Mouse (Mus musculus): ENCODE results near the gene Glb1. TPM values are rescaled to one million over a fixed set of nuclear protein-coding genes. Genes with fewer than 3 reads are reported as not detected.

The Glb1 gene
- total and polyA plus RNA-seq, 3 experiments = 7.0 to 15.7 TPM; not detected in 1

DNA sequence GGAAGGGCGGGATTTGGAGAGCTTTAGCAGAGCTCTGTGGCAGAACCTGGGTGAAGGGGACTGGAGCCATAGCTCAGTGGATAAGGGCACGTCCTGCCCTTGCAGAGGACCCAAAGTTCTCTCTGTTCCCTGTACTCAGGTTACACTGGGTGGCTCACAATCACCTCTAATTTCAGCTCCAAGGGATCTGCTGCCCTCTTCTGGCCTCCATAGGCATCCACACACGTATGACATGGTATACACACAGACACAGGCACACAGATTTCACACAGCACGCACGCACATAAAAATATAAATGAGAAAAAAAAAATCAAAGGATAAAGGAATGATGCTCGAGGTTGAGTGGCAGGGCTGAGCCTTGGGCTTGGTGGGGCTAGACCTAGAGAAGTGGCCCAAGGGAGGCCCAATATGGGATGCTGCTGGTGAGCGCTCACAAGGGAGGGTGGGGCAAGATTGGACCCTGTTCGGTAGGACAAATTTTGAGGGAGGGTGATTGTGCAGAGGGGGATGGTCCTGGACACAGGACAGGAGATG, 11.4 kb upstream of the Glb1 start:
- Histone ChIP-seq H3K79me2 (ENCODE audit: control insufficient read depth, insufficient read depth, low read length, poor library complexity) (peaks cover 8% of the 10 kb centered on the region), H3K9ac (ENCODE audit: control insufficient read depth, low read depth, low read length, poor library complexity, severe bottlenecking) (no peak overlapping the region), H3K4me3 (ENCODE audit: control insufficient read depth in 1 of 2, insufficient read depth in 1 of 2, low read depth in 2 of 2, low read length in 2 of 2) (peak overlapping the region; percentile 71 to 81; a peak in 3 of 4 replicates), H3K27me3 (ENCODE audit: control insufficient read depth in 1 of 2, insufficient read depth in 2 of 2, low read length in 2 of 2) (no peaks in the 10 kb centered on the region), H3K36me3 (ENCODE audit: control insufficient read depth in 1 of 2, insufficient read depth in 2 of 2, low read length in 2 of 2) (peaks cover 0 to 7% of the 10 kb centered on the region in 2 experiments; a peak in 2 of 4 replicates), H3K9me3 (replicated peaks; ENCODE audit: insufficient read depth, low read length) (no peaks in the 10 kb centered on the region), H3K27ac (ENCODE audit: control insufficient read depth, low read depth, low read length) (no peak overlapping the region), H3K4me1 (ENCODE audit: control insufficient read depth in 1 of 2, insufficient read depth in 2 of 2, low read length in 2 of 2) (peaks cover 5 to 10% of the 10 kb centered on the region in 2 experiments; a peak in 2 of 4 replicates)
- TF ChIP-seq SMC3 (IDR thresholded peaks at IDR 0.05; ENCODE audit: low read depth, low read length) (0 out of 2 replicates have a peak, but pooled peaks have one; percentile 15), MYB (IDR thresholded peaks at IDR 0.05; ENCODE audit: low read depth, low read length) (no peak), CTCF (IDR thresholded peaks at IDR 0.05 in 2 of 3, conservative IDR thresholded peaks at IDR 0.05 in 1 of 3; ENCODE audit: control insufficient read depth in 1 of 3, insufficient read depth in 1 of 3, low read depth in 2 of 3, low read length in 3 of 3, poor library complexity in 1 of 3, severe bottlenecking in 1 of 3) (peak; percentile 26 to 48 (median 40); a peak in 5 of 6 replicates)
- DNase-seq (ENCODE audit: low read depth, low spot score) = peak; percentile 64

DNA sequence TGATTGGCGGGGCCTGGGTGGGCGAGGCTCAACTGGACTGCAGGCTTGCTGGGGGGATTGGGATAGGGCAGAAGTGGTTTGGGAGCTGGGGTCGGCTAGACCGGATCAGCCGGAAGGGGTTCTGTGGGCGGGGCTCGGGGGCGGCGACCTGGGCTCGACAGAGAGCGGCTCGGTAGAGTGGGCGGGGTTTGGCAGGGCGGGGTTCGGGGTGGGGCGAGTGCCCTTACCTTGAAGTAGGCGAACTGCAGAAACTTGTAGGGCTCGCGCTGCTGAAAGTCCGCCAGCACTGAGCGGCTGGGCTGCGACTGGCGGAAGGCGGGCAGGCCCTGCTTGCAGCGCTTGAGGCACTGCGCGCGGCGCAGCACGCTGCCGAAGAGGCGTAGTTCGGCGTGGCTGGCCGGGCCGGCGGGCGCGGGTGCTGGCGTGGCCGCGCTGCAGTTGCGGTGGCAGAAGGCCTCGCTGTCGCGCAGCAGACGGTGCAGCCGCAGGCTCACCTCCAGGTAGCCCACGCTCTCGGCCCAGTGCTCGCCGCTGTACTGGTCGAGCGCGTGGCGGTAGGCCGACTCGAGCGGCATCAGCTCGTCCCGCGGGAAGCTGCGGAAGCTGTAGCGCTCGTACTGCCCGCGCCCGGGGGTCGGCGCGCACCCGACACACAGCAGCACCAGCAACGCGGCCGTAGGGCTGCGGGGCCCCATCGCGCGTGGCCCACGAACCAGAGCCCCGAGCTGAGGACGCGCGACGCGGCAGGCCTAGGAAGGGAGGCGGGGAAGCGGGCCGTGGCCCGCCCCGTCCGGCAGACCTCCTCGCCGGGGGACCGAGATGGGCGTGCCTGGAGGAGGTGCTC, 10.7 kb upstream of the Glb1 start, which contains the start of gene Crtap:
Crtap (minus strand) TSS at position 771 of the 844 bp plus-strand sequence.
- peaks cover 0 to 12% of the 10 kb centered on the region in 2 experiments; a peak in 2 of 4 replicates for H3K36me3 ChIP-seq (ENCODE audit: control insufficient read depth in 1 of 2, insufficient read depth in 2 of 2, low read length in 2 of 2)
- DNase-seq (ENCODE audit: low read depth, low spot score) = peak; percentile 83
- peaks cover 8% of the 10 kb centered on the region for H3K79me2 ChIP-seq (ENCODE audit: control insufficient read depth, insufficient read depth, low read length, poor library complexity)
- peaks cover 9 to 15% of the 10 kb centered on the region in 2 experiments for H3K4me1 ChIP-seq (ENCODE audit: control insufficient read depth in 1 of 2, insufficient read depth in 2 of 2, low read length in 2 of 2)
- no peaks in the 10 kb centered on the region for H3K9me3 ChIP-seq (replicated peaks; ENCODE audit: insufficient read depth, low read length)
- H3K9ac ChIP-seq (ENCODE audit: control insufficient read depth, low read depth, low read length, poor library complexity, severe bottlenecking) = peak within 1 kb of the TSS; percentile 86
- no peaks in the 10 kb centered on the region for H3K27me3 ChIP-seq (ENCODE audit: control insufficient read depth in 1 of 2, insufficient read depth in 2 of 2, low read length in 2 of 2)
- H3K4me3 ChIP-seq (ENCODE audit: control insufficient read depth in 1 of 2, insufficient read depth in 1 of 2, low read depth in 2 of 2, low read length in 2 of 2) = peak within 1 kb of the TSS; percentile 71 to 81
- peak within 1 kb of the TSS; percentile 59 for H3K27ac ChIP-seq (ENCODE audit: control insufficient read depth, low read depth, low read length)
- TF ChIP-seq USF2 (IDR thresholded peaks at IDR 0.05; ENCODE audit: borderline replicate concordance in 1 of 2, insufficient read depth in 1 of 2, low read depth in 1 of 2, low read length in 2 of 2) = no peak
- no peak for TF ChIP-seq GATA1 (IDR thresholded peaks at IDR 0.05; ENCODE audit: low read depth, low read length)
- no peak for TF ChIP-seq TAL1 (IDR thresholded peaks at IDR 0.05; ENCODE audit: low read length)
- TF ChIP-seq ZKSCAN1 (IDR thresholded peaks at IDR 0.05; ENCODE audit: low read depth, low read length) = no peak
- TF ChIP-seq NELFE (IDR thresholded peaks at IDR 0.05; ENCODE audit: low read depth, low read length) = peak; percentile 57
- no peak for TF ChIP-seq E2F4 (IDR thresholded peaks at IDR 0.05; ENCODE audit: borderline replicate concordance, low read depth, low read length)
- TF ChIP-seq MYC (IDR thresholded peaks at IDR 0.05; ENCODE audit: low read depth, low read length) = 0 out of 2 replicates have a peak, but pooled peaks have one; percentile 58
- TF ChIP-seq USF1 (IDR thresholded peaks at IDR 0.05; ENCODE audit: low read depth, low read length) = no peak
- peak; percentile 82 to 84 for TF ChIP-seq POLR2A (IDR thresholded peaks at IDR 0.05; ENCODE audit: control insufficient read depth in 1 of 2, insufficient read depth in 1 of 2, low read depth in 1 of 2, low read length in 2 of 2, poor library complexity in 1 of 2)
- no peak; the same call in 1 of the 2 replicates for TF ChIP-seq MXI1 (IDR thresholded peaks at IDR 0.05; ENCODE audit: low read depth, low read length)
- TF ChIP-seq HCFC1 (IDR thresholded peaks at IDR 0.05; ENCODE audit: low read depth, low read length) = no peak
- TF ChIP-seq CTCF (IDR thresholded peaks at IDR 0.05 in 2 of 3, conservative IDR thresholded peaks at IDR 0.05 in 1 of 3; ENCODE audit: control insufficient read depth in 1 of 3, insufficient read depth in 1 of 3, low read depth in 2 of 3, low read length in 3 of 3, poor library complexity in 1 of 3, severe bottlenecking in 1 of 3) = no peak
- no peak for TF ChIP-seq KAT2A (conservative IDR thresholded peaks at IDR 0.05; ENCODE audit: low read depth, low read length)
- TF ChIP-seq TCF12 (IDR thresholded peaks at IDR 0.05; ENCODE audit: low read depth, low read length) = peak; percentile 19; the same call in 1 of the 2 replicates
- no peak for TF ChIP-seq SMC3 (IDR thresholded peaks at IDR 0.05; ENCODE audit: low read depth, low read length)
- TF ChIP-seq POLR2AphosphoS2 (IDR thresholded peaks at IDR 0.05; ENCODE audit: low read length) = peak; percentile 30; the same call in 1 of the 2 replicates
- TF ChIP-seq JUND (IDR thresholded peaks at IDR 0.05; ENCODE audit: low read depth, low read length) = no peak
- TF ChIP-seq MAFK (IDR thresholded peaks at IDR 0.05; ENCODE audit: borderline replicate concordance, low read depth, low read length) = no peak
- no peak for TF ChIP-seq MEF2A (IDR thresholded peaks at IDR 0.05; ENCODE audit: extremely low read depth, insufficient replicate concordance, low read depth, low read length, poor library complexity, severe bottlenecking)
- TF ChIP-seq ELF1 (IDR thresholded peaks at IDR 0.05; ENCODE audit: low read depth, low read length) = no peak
- TF ChIP-seq MAX (IDR thresholded peaks at IDR 0.05; ENCODE audit: low read length) = peak; percentile 20; the same call in 1 of the 2 replicates
- TF ChIP-seq BHLHE40 (IDR thresholded peaks at IDR 0.05; ENCODE audit: borderline replicate concordance, low read depth, low read length) = no peak
- TF ChIP-seq CHD1 (IDR thresholded peaks at IDR 0.05; ENCODE audit: low read depth, low read length) = no peak
- TF ChIP-seq MAZ (IDR thresholded peaks at IDR 0.05; ENCODE audit: low read depth, low read length) = no peak
- no peak for TF ChIP-seq RCOR1 (IDR thresholded peaks at IDR 0.05; ENCODE audit: low read depth, low read length)
- TF ChIP-seq POLR2AphosphoS5 (IDR thresholded peaks at IDR 0.05; ENCODE audit: borderline replicate concordance, low read depth, low read length) = no peak
- no peak for TF ChIP-seq ETS1 (IDR thresholded peaks at IDR 0.05; ENCODE audit: low read depth, low read length)

Data from MEL (cell line).